9 mouse cellular contexts compared by ENCODE assay signal in the genomic region with DNA sequence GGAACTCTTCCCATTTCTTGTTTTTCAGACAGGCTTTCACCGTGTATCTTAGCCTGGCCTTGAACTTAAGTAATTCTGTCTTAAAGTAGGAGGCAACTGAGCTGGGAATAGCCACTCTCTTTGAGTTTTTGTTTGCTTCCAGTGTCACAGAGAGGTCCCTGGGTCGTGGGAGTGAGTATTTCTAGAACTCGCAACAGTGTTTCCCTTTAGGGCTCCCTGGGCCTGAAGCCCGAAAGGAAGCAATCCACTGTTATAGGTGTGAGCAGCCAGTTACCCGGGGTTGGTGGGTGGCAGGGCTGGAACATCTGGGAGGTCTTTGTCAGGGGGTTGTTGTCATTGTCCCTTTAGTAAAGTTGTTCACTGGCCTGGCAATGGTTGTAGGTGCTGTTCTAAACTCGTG. TPM values are rescaled to one million over a fixed set of nuclear protein-coding genes. Genes with fewer than 3 reads are reported as not detected.
A peak's percentile ranks its signal among the peaks of the same experiment; 100 is the strongest.
DNase-seq lines count a peak whose midpoint lies in the region; ATAC-seq and TF ChIP-seq lines count a peak whose summit lies in the region.
"Had no signal": no experiment of that assay in that cellular context is flagged by ENCODE, and none has a peak within 500 bp of the region (broad histone marks: within the 10 kb centered on the region; RNA-seq: fewer than 3 reads in every experiment).

No protein-coding gene starts in this region.

- H3K4me3 ChIP-seq in neural tube, embryonic 11.5 days (ENCODE audit: low read depth, low read length), result peak overlapping the region; percentile 76
- peak overlapping the region; percentile 71 for H3K4me3 ChIP-seq in hindbrain, embryonic 11.5 days (ENCODE audit: low read depth, low read length)
- peak overlapping the region; percentile 68 for H3K4me3 ChIP-seq in liver, postnatal 0 days (ENCODE audit: low read depth, low read length)

- ATAC-seq in neural tube, embryonic 11.5 days (ENCODE audit: insufficient read depth, low FRiP score, low TSS enrichment), result no peak
- no peak for ATAC-seq in hindbrain, embryonic 11.5 days (ENCODE audit: low FRiP score)
- no peak for ATAC-seq in liver, postnatal 0 days

- no peaks in the 10 kb centered on the region for H3K27me3 ChIP-seq in neural tube, embryonic 11.5 days (ENCODE audit: control insufficient read depth, insufficient read depth, low read length)
- H3K27me3 ChIP-seq in hindbrain, embryonic 11.5 days (ENCODE audit: control insufficient read depth, insufficient read depth, low read length), result no peaks in the 10 kb centered on the region
- H3K27me3 ChIP-seq in liver, postnatal 0 days (ENCODE audit: insufficient read depth, low read length), result no peaks in the 10 kb centered on the region

- peak overlapping the region; percentile 95 for H3K4me2 ChIP-seq in neural tube, embryonic 11.5 days (ENCODE audit: low read depth)
- H3K4me2 ChIP-seq in hindbrain, embryonic 11.5 days (replicated peaks; ENCODE audit: low read depth, low read length), result peak overlapping the region; percentile 84
- peak overlapping the region; percentile 94 for H3K4me2 ChIP-seq in liver, postnatal 0 days (ENCODE audit: low read depth, low read length)

- DNase-seq in neural tube, embryonic 11.5 days (ENCODE audit: low spot score), result no peak
- no peak for DNase-seq in neural tube, embryonic 10.5 days (ENCODE audit: extremely low spot score, low spot score)
- DNase-seq in hindbrain, embryonic 11.5 days (ENCODE audit: low spot score), result no peak
- DNase-seq in liver, postnatal 0 days, result no peak
- no peak for DNase-seq in frontal cortex, postnatal 14 days (ENCODE audit: low spot score in 2 of 2)
- no peak for DNase-seq in layer of hippocampus, adult 11-12 months (ENCODE audit: low spot score)
- DNase-seq in layer of hippocampus, postnatal 25 days (ENCODE audit: extremely low spot score in 1 of 2, low spot score in 1 of 2), result no peak
- no peak for DNase-seq in right cerebral cortex, postnatal 4 days
- DNase-seq: thymus, postnatal 4 days had no signal

- H3K4me1 ChIP-seq in neural tube, embryonic 11.5 days (ENCODE audit: control insufficient read depth, insufficient read depth, low read length), result peaks cover 12% of the 10 kb centered on the region
- peaks cover 4% of the 10 kb centered on the region for H3K4me1 ChIP-seq in hindbrain, embryonic 11.5 days (replicated peaks; ENCODE audit: control insufficient read depth, insufficient read depth, low read length)
- peaks cover 21% of the 10 kb centered on the region for H3K4me1 ChIP-seq in liver, postnatal 0 days (ENCODE audit: insufficient read depth)

- H3K9me3 ChIP-seq in neural tube, embryonic 11.5 days (ENCODE audit: control insufficient read depth, low read length), result no peaks in the 10 kb centered on the region
- H3K9me3 ChIP-seq in hindbrain, embryonic 11.5 days (ENCODE audit: control insufficient read depth, low read length), result no peaks in the 10 kb centered on the region
- no peaks in the 10 kb centered on the region for H3K9me3 ChIP-seq in liver, postnatal 0 days (ENCODE audit: low read length)

- 62% methylated on average over 6 of the region's 6 CpGs for WGBS in neural tube, embryonic 11.5 days
- WGBS in hindbrain, embryonic 11.5 days, result 63% methylated on average over 6 of the region's 6 CpGs
- WGBS in liver, postnatal 0 days (ENCODE audit: insufficient replicate concordance), result 46% methylated on average over 6 of the region's 6 CpGs

- peak overlapping the region; percentile 10; the same call in 1 of the 2 replicates for H3K9ac ChIP-seq in neural tube, embryonic 11.5 days (ENCODE audit: low read length)
- H3K9ac ChIP-seq in hindbrain, embryonic 11.5 days (ENCODE audit: low read depth, low read length), result peak overlapping the region; percentile 78
- H3K9ac ChIP-seq in liver, postnatal 0 days (replicated peaks), result peak overlapping the region; percentile 73

- no peak for TF ChIP-seq CTCF in liver, postnatal 0 days (IDR thresholded peaks at IDR 0.05; ENCODE audit: low read depth)

- no peak overlapping the region for H3K27ac ChIP-seq in neural tube, embryonic 11.5 days (ENCODE audit: low read depth, low read length)
- no peak overlapping the region for H3K27ac ChIP-seq in hindbrain, embryonic 11.5 days (ENCODE audit: low read depth, low read length)
- no peak overlapping the region for H3K27ac ChIP-seq in liver, postnatal 0 days (ENCODE audit: low read depth)

- H3K36me3 ChIP-seq in neural tube, embryonic 11.5 days (ENCODE audit: control insufficient read depth, insufficient read depth, low read length), result 0 out of 2 replicates have a peak, but pooled peaks cover 2% of the 10 kb centered on the region
- 0 out of 2 replicates have a peak, but pooled peaks cover 9% of the 10 kb centered on the region for H3K36me3 ChIP-seq in hindbrain, embryonic 11.5 days (ENCODE audit: control insufficient read depth, insufficient read depth, low read length)
- peaks cover 25% of the 10 kb centered on the region for H3K36me3 ChIP-seq in liver, postnatal 0 days (replicated peaks; ENCODE audit: insufficient read depth, low read length)

- TF ChIP-seq EP300 in liver, postnatal 0 days (IDR thresholded peaks at IDR 0.05; ENCODE audit: low read depth), result no peak

RNA-seq across cellular contexts. Expression of a gene that starts 1.7 kb away (rescaled TPM):
- polyA plus RNA-seq in neural tube, embryonic 11.5 days (2014; fragmentation: Nextera tagmentation; extraction: Ambion mirVana), result 217 and 219 TPM in 2 replicates
- polyA plus RNA-seq in hindbrain, embryonic 11.5 days (2014; fragmentation: Nextera tagmentation; extraction: Ambion mirVana), result 178 and 182 TPM in 2 replicates
- 55.6 and 62.2 TPM in 2 replicates for polyA plus RNA-seq in liver, postnatal 0 days (2015; fragmentation: Nextera tagmentation; extraction: Ambion mirVana)
- total RNA-seq in layer of hippocampus, postnatal 25 days (2021), result 10 to 100 TPM; 20.0 to 21.9 TPM

RNA-seq across cellular contexts. Expression of a gene that starts 26.3 kb away (rescaled TPM):
- 4.6 and 4.7 TPM in 2 replicates for polyA plus RNA-seq in neural tube, embryonic 11.5 days (2014; fragmentation: Nextera tagmentation; extraction: Ambion mirVana)
- 2.1 and 2.6 TPM in 2 replicates for polyA plus RNA-seq in hindbrain, embryonic 11.5 days (2014; fragmentation: Nextera tagmentation; extraction: Ambion mirVana)
- polyA plus RNA-seq in liver, postnatal 0 days (2015; fragmentation: Nextera tagmentation; extraction: Ambion mirVana), result 22.8 and 24.4 TPM in 2 replicates
- total RNA-seq in layer of hippocampus, postnatal 25 days (2021), result 10 to 100 TPM; 11.4 to 12.9 TPM

RNA-seq across cellular contexts. Expression of a gene that starts 28.5 kb away (rescaled TPM):
- polyA plus RNA-seq in neural tube, embryonic 11.5 days (2014; fragmentation: Nextera tagmentation; extraction: Ambion mirVana), result 124 and 126 TPM in 2 replicates
- polyA plus RNA-seq in hindbrain, embryonic 11.5 days (2014; fragmentation: Nextera tagmentation; extraction: Ambion mirVana), result 50.8 and 76.5 TPM in 2 replicates
- 26.7 and 29.3 TPM in 2 replicates for polyA plus RNA-seq in liver, postnatal 0 days (2015; fragmentation: Nextera tagmentation; extraction: Ambion mirVana)
- 100 to 1,000 TPM; 147 to 158 TPM for total RNA-seq in layer of hippocampus, postnatal 25 days (2021)

RNA-seq across cellular contexts. Expression of a gene that starts 32.5 kb away (rescaled TPM):
- 4.4 and 6.7 TPM in 2 replicates for polyA plus RNA-seq in neural tube, embryonic 11.5 days (2014; fragmentation: Nextera tagmentation; extraction: Ambion mirVana)
- polyA plus RNA-seq in hindbrain, embryonic 11.5 days (2014; fragmentation: Nextera tagmentation; extraction: Ambion mirVana), result 4.3 and 7.0 TPM in 2 replicates
- polyA plus RNA-seq in liver, postnatal 0 days (2015; fragmentation: Nextera tagmentation; extraction: Ambion mirVana), result 1.3 and 1.6 TPM in 2 replicates
- total RNA-seq in layer of hippocampus, postnatal 25 days (2021), result under 1 TPM; 0.40 to 0.76 TPM

RNA-seq across cellular contexts. Expression of a gene that starts 57.6 kb away (rescaled TPM):
- polyA plus RNA-seq in neural tube, embryonic 11.5 days (2014; fragmentation: Nextera tagmentation; extraction: Ambion mirVana), result 1.9 and 2.2 TPM in 2 replicates
- polyA plus RNA-seq in hindbrain, embryonic 11.5 days (2014; fragmentation: Nextera tagmentation; extraction: Ambion mirVana), result 1.2 and 1.4 TPM in 2 replicates
- polyA plus RNA-seq in liver, postnatal 0 days (2015; fragmentation: Nextera tagmentation; extraction: Ambion mirVana), result 1.8 and 1.9 TPM in 2 replicates
- 100 to 1,000 TPM; 116 to 146 TPM for total RNA-seq in layer of hippocampus, postnatal 25 days (2021)

Comparison
In these comparisons a context has a peak if more than half of its experiments do, and no peak if none do; other contexts are left out.
1. H3K9ac ChIP-seq: peak in every context shown above with its lines; median percentile 78 in hindbrain, embryonic 11.5 days; 73 in liver, postnatal 0 days; 10 in neural tube, embryonic 11.5 days.